Mouse (Mus musculus) left cerebral cortex, postnatal 14 days (tissue): ENCODE results near the gene Ggt5. TPM values are rescaled to one million over a fixed set of nuclear protein-coding genes. Genes with fewer than 3 reads are reported as not detected.

Experiments
- DNase-seq, 2 experiments: peaks; one replicate each; pipeline ENCODE4 v3.0.0; 2021 to 2022; ENCODE audit warnings: low spot score in 2 of 2, mixed read lengths in 1 of 2
- intact Hi-C: fragments of 180-260 bp; cut with DNase I; formaldehyde crosslinking; loops from one replicate; pipeline ENCODE4 v1.15.1; 2025
- total RNA-seq, 2 experiments: library from RNA; stranded (reverse); gene quantifications; 2 replicates each; pipeline ENCODE4 v1.2.3; 2021

Ggt5 gene
- total RNA-seq, 2 experiments from 2014 or later = 4.4 to 4.5 TPM

- intact Hi-C loops = no loop called here
- DNase-seq = no peak
These were observed 53.8 kb downstream of the Ggt5 start for GRCm38 (mm10) chr10:75642891-75643290.

GRCm38 (mm10) chr10:75643741-75644343 is 54.7 kb downstream of the Ggt5 start, which contains the start of gene Susd2:
TSS of gene Susd2 (minus strand) at chr10:75644008.
- intact Hi-C loops = no loop called here
- DNase-seq = no peak

- intact Hi-C loops = no loop called here
These were observed 56.5 kb downstream of the Ggt5 start for GRCm38 (mm10) chr10:75645616-75646015.

GRCm38 (mm10) chr10:75646406-75646805 is 57.3 kb downstream of the Ggt5 start:
- DNase-seq = no peak
- intact Hi-C loops = no loop called here

More at GRCm38 (mm10) chr10:75645616-75646015, 56.5 kb downstream of the Ggt5 start:
- no peak for DNase-seq

GRCm38 (mm10) chr10:75647362-75647761 is 58.2 kb downstream of the Ggt5 start:
- intact Hi-C loops = no loop called here
- DNase-seq = peak in 1 of 2 experiments; percentile 70

- no peak for DNase-seq
- intact Hi-C loops = no loop called here
These were observed 59.0 kb downstream of the Ggt5 start for GRCm38 (mm10) chr10:75648091-75648490.

- intact Hi-C loops = no loop called here
- DNase-seq = no peak
These were observed 59.9 kb downstream of the Ggt5 start for GRCm38 (mm10) chr10:75649001-75649400.

GRCm38 (mm10) chr10:75649406-75649995 is 60.4 kb downstream of the Ggt5 start:
- intact Hi-C loops = no loop called here
- DNase-seq = no peak

GRCm38 (mm10) chr10:75650306-75650902 is 61.3 kb downstream of the Ggt5 start:
- intact Hi-C loops = no loop called here
- no peak for DNase-seq

- no peak for DNase-seq
- intact Hi-C loops = no loop called here
These were observed 62.4 kb downstream of the Ggt5 start for GRCm38 (mm10) chr10:75651381-75652068.

- no peak for DNase-seq
- intact Hi-C loops = no loop called here
These were observed 64.9 kb downstream of the Ggt5 start for GRCm38 (mm10) chr10:75654053-75654452.

- DNase-seq = no peak
- intact Hi-C loops = no loop called here
These were observed 68.0 kb downstream of the Ggt5 start for GRCm38 (mm10) chr10:75657165-75657564.

GRCm38 (mm10) chr10:75657772-75658171 is 68.6 kb downstream of the Ggt5 start:
- intact Hi-C loops = no loop called here

GRCm38 (mm10) chr10:75661381-75661780 is 72.2 kb downstream of the Ggt5 start:
- DNase-seq = no peak
- intact Hi-C loops = no loop called here

More at GRCm38 (mm10) chr10:75657772-75658171, 68.6 kb downstream of the Ggt5 start:
- no peak for DNase-seq

GRCm38 (mm10) chr10:75661876-75662275 is 72.7 kb downstream of the Ggt5 start:
- no peak for DNase-seq
- intact Hi-C loops = no loop called here

- intact Hi-C loops = no loop called here
- DNase-seq = no peak
These were observed 73.4 kb downstream of the Ggt5 start for GRCm38 (mm10) chr10:75662575-75662974.

- no peak for DNase-seq
- intact Hi-C loops = no loop called here
These were observed 75.6 kb downstream of the Ggt5 start for GRCm38 (mm10) chr10:75664673-75665270.

GRCm38 (mm10) chr10:75666451-75667030 is 77.4 kb downstream of the Ggt5 start:
- peak in 1 of 2 experiments; percentile 55 for DNase-seq
- intact Hi-C loops = no loop called here
